Mouse (Mus musculus): ENCODE results near the gene Galm. TPM values are rescaled to one million over a fixed set of nuclear protein-coding genes. Genes with fewer than 3 reads are reported as not detected.

The Galm gene
- polyA plus RNA-seq, 2 experiments: 11.7 to 13.7 TPM

- Histone ChIP-seq H3K4me1 (ENCODE audit: control insufficient read depth, insufficient read depth, low read length) (no peaks in the 10 kb centered on the region), H3K27me3 (ENCODE audit: control insufficient read depth, insufficient read depth, low read length) (no peaks in the 10 kb centered on the region), H3K9me3 (ENCODE audit: control insufficient read depth, low read length) (no peaks in the 10 kb centered on the region), H3K4me3 (replicated peaks; ENCODE audit: low read length) (no peak overlapping the region), H3K4me2 (replicated peaks; ENCODE audit: low read depth, low read length, severe bottlenecking) (no peak overlapping the region), H3K36me3 (ENCODE audit: control insufficient read depth, insufficient read depth, low read length) (no peaks in the 10 kb centered on the region), H3K9ac (ENCODE audit: low read depth, low read length, severe bottlenecking) (no peak overlapping the region), H3K27ac (replicated peaks; ENCODE audit: low read depth, low read length) (no peak overlapping the region)
- 89% methylated on average over 3 of the region's 3 CpGs for WGBS
- DNase-seq (ENCODE audit: low spot score) (no peak), ATAC-seq (ENCODE audit: low FRiP score, low read depth) (no peak)
- TF ChIP-seq POLR2A (IDR thresholded peaks at IDR 0.05; ENCODE audit: borderline replicate concordance, extremely low read depth, insufficient read depth, insufficient read length): no peak
Measured at GRCm38 (mm10) chr17:80088168-80088567, 39.1 kb upstream of the Galm start.

DNA sequence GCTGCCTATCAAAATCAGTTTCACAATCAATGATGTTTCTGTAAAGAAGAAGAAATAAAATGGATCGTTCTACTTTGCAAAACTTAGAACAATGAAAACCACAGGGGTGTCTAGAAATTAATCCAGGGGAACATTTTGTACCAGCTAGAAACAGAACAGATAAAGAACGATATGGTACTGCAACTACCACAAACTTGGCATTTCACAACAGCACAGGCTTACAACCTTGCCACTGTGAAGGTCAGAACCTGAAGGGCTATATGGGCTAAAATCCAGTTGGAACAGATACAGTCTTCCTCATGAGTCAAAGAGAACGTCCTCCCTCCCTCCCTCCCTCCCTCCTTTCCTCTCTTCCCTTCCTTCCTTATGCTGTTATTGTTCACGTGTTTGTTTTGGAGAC lies 36.7 kb upstream of the Galm start:
- H3K4me1 ChIP-seq (ENCODE audit: control insufficient read depth, insufficient read depth, low read length): peaks cover 1% of the 10 kb centered on the region
- no peaks in the 10 kb centered on the region for H3K27me3 ChIP-seq (ENCODE audit: control insufficient read depth, insufficient read depth, low read length)
- H3K4me3 ChIP-seq (replicated peaks; ENCODE audit: low read length): no peak overlapping the region
- DNase-seq (ENCODE audit: low spot score): no peak
- no peaks in the 10 kb centered on the region for H3K36me3 ChIP-seq (ENCODE audit: control insufficient read depth, insufficient read depth, low read length)
- WGBS: 79% methylated on average over 4 of the region's 4 CpGs
- H3K9ac ChIP-seq (ENCODE audit: low read depth, low read length, severe bottlenecking): no peak overlapping the region
- H3K4me2 ChIP-seq (replicated peaks; ENCODE audit: low read depth, low read length, severe bottlenecking): no peak overlapping the region
- H3K27ac ChIP-seq (replicated peaks; ENCODE audit: low read depth, low read length): no peak overlapping the region
- ATAC-seq (ENCODE audit: low FRiP score, low read depth): no peak
- no peaks in the 10 kb centered on the region for H3K9me3 ChIP-seq (ENCODE audit: control insufficient read depth, low read length)
- TF ChIP-seq POLR2A (IDR thresholded peaks at IDR 0.05; ENCODE audit: borderline replicate concordance, extremely low read depth, insufficient read depth, insufficient read length): no peak

DNA sequence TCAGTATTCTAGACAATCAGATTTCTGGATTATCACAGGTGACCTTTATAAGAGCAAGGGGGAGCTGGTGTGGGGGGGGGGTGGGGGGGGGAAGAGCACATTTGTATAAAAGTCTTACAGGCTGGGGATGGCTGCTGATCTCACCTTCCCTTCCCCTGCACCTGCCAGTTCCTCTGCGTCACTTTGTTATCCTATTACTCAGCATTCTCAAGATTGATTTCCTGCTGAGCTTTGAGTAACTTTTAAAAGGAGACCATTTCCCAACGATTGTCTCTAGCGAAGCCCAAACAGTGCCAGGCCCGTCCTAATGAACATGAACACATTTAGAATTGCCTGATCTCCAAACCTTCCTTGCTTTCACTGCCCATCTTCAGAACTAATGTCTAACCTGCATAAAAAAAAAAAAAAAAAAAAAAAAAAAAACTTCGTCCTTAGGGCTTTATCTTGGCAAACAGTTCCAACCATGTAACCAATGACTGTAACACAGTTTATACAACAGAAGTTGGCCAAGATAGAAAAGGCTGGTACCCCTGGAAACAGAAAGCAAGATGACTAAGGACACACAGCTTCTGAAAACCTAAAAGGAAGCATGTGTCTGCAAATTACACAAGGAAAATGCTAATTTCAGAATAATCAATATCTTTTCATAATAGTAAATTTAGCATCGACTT lies 35.3 kb upstream of the Galm start:
- ATAC-seq (ENCODE audit: low FRiP score, low read depth) (no peak), DNase-seq (ENCODE audit: low spot score) (no peak)
- no peak for TF ChIP-seq POLR2A (IDR thresholded peaks at IDR 0.05; ENCODE audit: borderline replicate concordance, extremely low read depth, insufficient read depth, insufficient read length)
- H3K4me1 ChIP-seq (ENCODE audit: control insufficient read depth, insufficient read depth, low read length): peaks cover 9% of the 10 kb centered on the region
- no peak overlapping the region for H3K27ac ChIP-seq (replicated peaks; ENCODE audit: low read depth, low read length)
- no peaks in the 10 kb centered on the region for H3K9me3 ChIP-seq (ENCODE audit: control insufficient read depth, low read length)
- WGBS: 53% methylated on average over 6 of the region's 6 CpGs
- H3K9ac ChIP-seq (ENCODE audit: low read depth, low read length, severe bottlenecking): no peak overlapping the region
- H3K4me3 ChIP-seq (replicated peaks; ENCODE audit: low read length): no peak overlapping the region
- H3K27me3 ChIP-seq (ENCODE audit: control insufficient read depth, insufficient read depth, low read length): no peaks in the 10 kb centered on the region
- H3K4me2 ChIP-seq (replicated peaks; ENCODE audit: low read depth, low read length, severe bottlenecking): no peak overlapping the region
- no peaks in the 10 kb centered on the region for H3K36me3 ChIP-seq (ENCODE audit: control insufficient read depth, insufficient read depth, low read length)

DNA sequence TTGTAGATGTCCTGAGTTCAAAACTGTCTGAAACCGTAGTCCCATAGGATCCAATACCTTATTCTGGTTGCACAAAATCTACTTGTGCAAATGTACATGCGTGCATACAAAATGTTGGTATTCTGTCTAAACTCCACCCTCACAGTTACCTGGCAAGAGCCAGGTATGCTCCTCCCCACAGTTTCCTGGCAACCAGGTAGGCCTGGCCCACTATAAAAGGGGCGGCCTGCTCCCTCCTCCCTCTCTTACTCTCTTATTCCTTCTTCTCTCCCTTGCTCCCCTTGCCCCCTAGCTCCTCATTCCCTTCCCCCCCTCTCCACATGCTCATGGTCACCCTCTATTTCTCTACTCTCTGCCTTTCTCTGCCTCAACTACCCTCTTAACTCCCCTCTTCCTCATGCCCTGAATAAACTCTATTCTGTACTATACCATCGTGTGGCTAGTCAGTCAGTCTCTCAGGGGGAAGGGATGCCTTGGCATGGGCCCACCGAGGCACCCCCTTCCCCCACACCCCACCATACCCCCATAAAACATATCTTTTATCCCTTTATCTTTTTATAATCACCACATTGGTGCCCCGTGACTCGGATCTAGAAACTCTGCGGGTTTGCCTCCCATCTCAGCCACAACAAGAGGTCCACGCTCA lies 31.9 kb upstream of the Galm start:
- DNase-seq (ENCODE audit: low spot score): no peak
- no peak overlapping the region for H3K4me3 ChIP-seq (replicated peaks; ENCODE audit: low read length)

DNA sequence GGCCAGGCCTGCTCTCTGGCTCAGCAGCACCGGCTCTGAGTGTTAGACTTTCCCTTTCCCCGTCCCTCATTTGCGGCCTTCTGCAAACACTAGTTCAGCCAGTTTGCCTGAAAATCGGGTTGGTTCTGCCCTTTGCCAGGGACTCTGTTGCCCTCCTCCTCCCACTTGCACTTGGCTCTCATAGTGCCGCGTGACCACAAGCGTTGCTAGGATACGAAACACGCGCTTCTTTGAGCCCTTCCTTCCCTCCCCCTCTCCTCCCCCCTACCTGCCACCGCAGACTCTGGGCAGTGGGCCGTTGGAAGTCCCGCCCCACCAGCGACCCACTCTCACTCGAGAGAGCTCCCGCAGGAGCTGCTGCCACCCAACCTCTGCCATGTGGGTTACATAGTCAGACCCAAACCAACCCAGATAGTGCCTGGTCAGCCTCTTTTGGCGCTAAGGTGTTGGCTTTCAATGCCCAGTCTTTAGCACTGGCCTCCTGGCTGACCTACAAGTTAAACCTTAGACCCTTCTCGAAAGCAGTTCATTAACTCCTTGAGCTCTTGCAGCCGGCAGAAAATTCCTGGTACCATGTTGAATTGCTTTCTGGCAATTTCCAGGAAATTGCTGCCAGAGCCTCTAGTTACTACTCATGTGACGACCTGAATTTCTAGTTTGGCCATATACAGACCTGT lies 31.1 kb upstream of the Galm start:
- Histone ChIP-seq H3K27ac (replicated peaks; ENCODE audit: low read depth, low read length) (no peak overlapping the region), H3K4me1 (ENCODE audit: control insufficient read depth, insufficient read depth, low read length) (peaks cover 9% of the 10 kb centered on the region), H3K4me3 (replicated peaks; ENCODE audit: low read length) (peak overlapping the region; percentile 4; the same call in 1 of the 2 replicates), H3K27me3 (ENCODE audit: control insufficient read depth, insufficient read depth, low read length) (no peaks in the 10 kb centered on the region), H3K4me2 (replicated peaks; ENCODE audit: low read depth, low read length, severe bottlenecking) (peak overlapping the region; percentile 39), H3K9ac (ENCODE audit: low read depth, low read length, severe bottlenecking) (peak overlapping the region; percentile 31; the same call in 1 of the 2 replicates), H3K36me3 (ENCODE audit: control insufficient read depth, insufficient read depth, low read length) (no peaks in the 10 kb centered on the region), H3K9me3 (ENCODE audit: control insufficient read depth, low read length) (no peaks in the 10 kb centered on the region)
- TF ChIP-seq POLR2A (IDR thresholded peaks at IDR 0.05; ENCODE audit: borderline replicate concordance, extremely low read depth, insufficient read depth, insufficient read length): no peak
- peak; percentile 19; the same call in 1 of the 2 replicates for ATAC-seq (ENCODE audit: low FRiP score, low read depth)
- WGBS: 14% methylated on average over 20 of the region's 20 CpGs
- peak; percentile 72 for DNase-seq (ENCODE audit: low spot score)

More for the DNA sequence above, 31.9 kb upstream of the Galm start:
- H3K27ac ChIP-seq (replicated peaks; ENCODE audit: low read depth, low read length): no peak overlapping the region
- no peak for TF ChIP-seq POLR2A (IDR thresholded peaks at IDR 0.05; ENCODE audit: borderline replicate concordance, extremely low read depth, insufficient read depth, insufficient read length)
- peak overlapping the region; percentile 31; the same call in 1 of the 2 replicates for H3K9ac ChIP-seq (ENCODE audit: low read depth, low read length, severe bottlenecking)
- no peaks in the 10 kb centered on the region for H3K9me3 ChIP-seq (ENCODE audit: control insufficient read depth, low read length)
- peaks cover 9% of the 10 kb centered on the region for H3K4me1 ChIP-seq (ENCODE audit: control insufficient read depth, insufficient read depth, low read length)
- no peak for ATAC-seq (ENCODE audit: low FRiP score, low read depth)
- H3K4me2 ChIP-seq (replicated peaks; ENCODE audit: low read depth, low read length, severe bottlenecking): peak overlapping the region; percentile 39
- no peaks in the 10 kb centered on the region for H3K27me3 ChIP-seq (ENCODE audit: control insufficient read depth, insufficient read depth, low read length)
- H3K36me3 ChIP-seq (ENCODE audit: control insufficient read depth, insufficient read depth, low read length): no peaks in the 10 kb centered on the region
- 84% methylated on average over 9 of the region's 9 CpGs for WGBS

Measured in limb, embryonic 14.5 days (tissue).